Mouse (Mus musculus) liver, embryonic 14.5 days (tissue): ENCODE results near the gene B4galt4. TPM values are rescaled to one million over a fixed set of nuclear protein-coding genes. Genes with fewer than 3 reads are reported as not detected.

Source experiments
- ATAC-seq: fragments of 200-750 bp; cut with Nextera tagmentation; 2 replicates; pipeline ENCODE4 v1.8.0; 2017; ENCODE audit warnings: moderate number of reproducible peaks, mild to moderate bottlenecking, moderate library complexity; ENCODE audit not compliant: insufficient read depth
- DNase-seq, 3 experiments: peaks; one replicate each; pipeline ENCODE4 v3.0.0-alpha.2; 2012 to 2013; ENCODE audit warnings: low read depth in 3 of 3, low spot score in 3 of 3
- H3K27ac ChIP-seq: fragments of 300-500 bp; sonication (generic); 2 replicates; pipeline ENCODE4 v1.5.1; 2014; ENCODE audit warnings: moderate library complexity, mild to moderate bottlenecking, control low read depth, inconsistent platforms
- H3K27me3 ChIP-seq: fragments of 300-500 bp; sonication (generic); 2 replicates; pipeline ENCODE4 v1.6.1; 2014; ENCODE audit warnings: mild to moderate bottlenecking, low read length, moderate library complexity; ENCODE audit not compliant: control insufficient read depth, insufficient read depth
- H3K36me3 ChIP-seq: fragments of 300-500 bp; sonication (generic); replicated peaks from 2 replicates; pipeline ENCODE4 v1.6.1; 2014; ENCODE audit warnings: low read depth; ENCODE audit not compliant: control insufficient read depth, insufficient read depth
- H3K4me1 ChIP-seq, 2 experiments: fragments of 200-500 bp in 1 of 2; fragments of 300-500 bp in 1 of 2; sonication (generic) in 1 of 2; replicated peaks; 2 replicates each; pipeline ENCODE4 v1.6.1; 2012 to 2014; ENCODE audit warnings: antibody characterized with exemption in 1 of 2, inconsistent platforms in 1 of 2, low read length in 1 of 2; ENCODE audit not compliant: control insufficient read depth in 2 of 2, insufficient read depth in 2 of 2
- H3K4me2 ChIP-seq: fragments of 300-500 bp; sonication (generic); 2 replicates; pipeline ENCODE4 v1.6.1; 2014; ENCODE audit warnings: low read depth, mild to moderate bottlenecking, control low read depth, moderate library complexity
- H3K4me3 ChIP-seq, 2 experiments: fragments of 200-500 bp in 1 of 2; fragments of 300-500 bp in 1 of 2; sonication (generic) in 1 of 2; 2 replicates each; pipeline ENCODE4 v1.5.1; 2012 to 2014; ENCODE audit warnings: low read depth in 2 of 2, low read length in 2 of 2, mild to moderate bottlenecking in 2 of 2, control low read depth in 1 of 2, inconsistent platforms in 1 of 2, moderate library complexity in 1 of 2; ENCODE audit not compliant: insufficient read depth in 1 of 2
- H3K9ac ChIP-seq: fragments of 300-500 bp; sonication (generic); replicated peaks from 2 replicates; pipeline ENCODE4 v1.6.1; 2014; ENCODE audit warnings: mild to moderate bottlenecking, control low read depth, moderate library complexity
- H3K9me3 ChIP-seq: fragments of 300-500 bp; sonication (generic); 2 replicates; pipeline ENCODE4 v1.6.1; 2016; ENCODE audit warnings: low read length, mixed read lengths; ENCODE audit not compliant: control insufficient read depth
- CTCF ChIP-seq: IDR thresholded peaks from 2 replicates; pipeline ENCODE4 v1.5.1; 2016; ENCODE audit warnings: antibody characterized with exemption, low read depth, control low read depth
- EP300 ChIP-seq: IDR thresholded peaks from 2 replicates; pipeline ENCODE4 v1.6.1; 2016; ENCODE audit warnings: antibody characterized with exemption, low read depth
- WGBS: fragments of 180-500 bp; shearing (Covaris S2); extraction: QIAGEN DNeasy Blood & Tissue Kit; methylation state at CpG from one replicate; pipeline ENCODE4 v1.1.7; 2014; ENCODE audit not compliant: insufficient replicate concordance; 5-methylcytosine and 5-hydroxymethylcytosine counted together
- polyA plus RNA-seq, 2 experiments: library from polyadenylated mRNA; depleted of rRNA in 1 of 2; stranded (reverse) in 1 of 2; unstranded in 1 of 2; fragments of >200 nt; fragmentation: Nextera tagmentation in 1 of 2; extraction: Ambion mirVana in 1 of 2; gene quantifications; 2 replicates each; pipeline versions ENCODE4 v1.2.1 to v1.2.3; 2012 to 2014

The B4galt4 gene
- polyA plus RNA-seq, 2 experiments = 1.3 to 2.3 TPM

- no peak overlapping the region for H3K27ac ChIP-seq
These were observed 40.4 kb upstream of the B4galt4 start for GRCm38 (mm10) chr16:38701492-38702185.

GRCm38 (mm10) chr16:38702316-38702715 is 39.7 kb upstream of the B4galt4 start:
- WGBS = 57% methylated on average over 3 of the region's 3 CpGs
- Histone ChIP-seq H3K9ac (no peak overlapping the region), H3K27ac (no peak overlapping the region), H3K4me2 (no peak overlapping the region), H3K36me3 (no peaks in the 10 kb centered on the region), H3K9me3 (no peaks in the 10 kb centered on the region), H3K4me3 (no peak overlapping the region), H3K27me3 (no peaks in the 10 kb centered on the region; the same call in 1 of the 2 replicates), H3K4me1 (peaks cover 0 to 2% of the 10 kb centered on the region in 2 experiments; a peak in 1 of 4 replicates)
- DNase-seq (no peak), ATAC-seq (no peak)
- TF ChIP-seq EP300 (no peak), CTCF (no peak)

More at GRCm38 (mm10) chr16:38701492-38702185, 40.4 kb upstream of the B4galt4 start:
- Histone ChIP-seq H3K9ac (no peak overlapping the region), H3K4me2 (no peak overlapping the region), H3K4me1 (peaks cover 0 to 2% of the 10 kb centered on the region in 2 experiments; a peak in 1 of 4 replicates), H3K27me3 (no peaks in the 10 kb centered on the region), H3K9me3 (no peaks in the 10 kb centered on the region), H3K4me3 (no peak overlapping the region), H3K36me3 (no peaks in the 10 kb centered on the region)
- WGBS = 12% methylated on average over 9 of the region's 9 CpGs
- ATAC-seq (no peak), DNase-seq (no peak)
- no peak for TF ChIP-seq EP300
- no peak for TF ChIP-seq CTCF

- Histone ChIP-seq H3K27ac (no peak overlapping the region), H3K36me3 (no peaks in the 10 kb centered on the region), H3K27me3 (peaks cover under 1% of the 10 kb centered on the region; the same call in 1 of the 2 replicates), H3K4me3 (no peak overlapping the region), H3K9me3 (no peaks in the 10 kb centered on the region), H3K4me1 (peaks cover 0 to 2% of the 10 kb centered on the region in 2 experiments; a peak in 1 of 4 replicates), H3K9ac (no peak overlapping the region), H3K4me2 (no peak overlapping the region)
- 44% methylated on average over 6 of the region's 6 CpGs for WGBS
- no peak for DNase-seq
- no peak for ATAC-seq
- TF ChIP-seq CTCF (no peak), EP300 (no peak)
These were observed 38.6 kb upstream of the B4galt4 start for GRCm38 (mm10) chr16:38703501-38703900.

- Histone ChIP-seq H3K4me2 (no peak overlapping the region), H3K27me3 (peaks cover 12% of the 10 kb centered on the region), H3K4me3 (no peak overlapping the region), H3K4me1 (peaks cover 0 to 2% of the 10 kb centered on the region in 2 experiments; a peak in 1 of 4 replicates), H3K9ac (no peak overlapping the region), H3K27ac (no peak overlapping the region), H3K36me3 (no peaks in the 10 kb centered on the region), H3K9me3 (no peaks in the 10 kb centered on the region)
- DNase-seq (no peak), ATAC-seq (no peak)
- 44% methylated on average over 9 of the region's 9 CpGs for WGBS
- TF ChIP-seq CTCF (no peak), EP300 (no peak)
These were observed 36.4 kb upstream of the B4galt4 start for GRCm38 (mm10) chr16:38705531-38706281.

- Histone ChIP-seq H3K27me3 (peaks cover 22% of the 10 kb centered on the region), H3K9me3 (no peaks in the 10 kb centered on the region), H3K4me1 (peaks cover 0 to 2% of the 10 kb centered on the region in 2 experiments; a peak in 1 of 4 replicates), H3K4me2 (no peak overlapping the region), H3K4me3 (no peak overlapping the region), H3K27ac (no peak overlapping the region), H3K9ac (no peak overlapping the region), H3K36me3 (no peaks in the 10 kb centered on the region)
- no peak for DNase-seq
- WGBS = 57% methylated on average over 7 of the region's 7 CpGs
- no peak for TF ChIP-seq EP300
- TF ChIP-seq CTCF = no peak
- no peak for ATAC-seq
These were observed 35.3 kb upstream of the B4galt4 start for GRCm38 (mm10) chr16:38706782-38707181.
